Mouse (Mus musculus): ENCODE measurements around the gene 1600014C23Rik. TPM values are rescaled to one million over a fixed set of nuclear protein-coding genes. Genes with fewer than 3 reads are reported as not detected.

Gene 1600014C23Rik
- polyA plus RNA-seq, 1 experiment from 2014 or later, result not detected

GRCm38 (mm10) chr17:45749100-45749499, 15.5 kb upstream of the 1600014C23Rik start:
- Histone ChIP-seq H3K9me3 (no peaks in the 10 kb centered on the region), H3K27me3 (replicated peaks) (no peaks in the 10 kb centered on the region), H3K4me1 (peaks cover 3% of the 10 kb centered on the region; the same call in 1 of the 2 replicates), H3K36me3 (no peaks in the 10 kb centered on the region), H3K4me2 (replicated peaks) (no peak overlapping the region), H3K4me3 (no peak overlapping the region), H3K27ac (no peak overlapping the region), H3K9ac (no peak overlapping the region)
- no peak for ATAC-seq (ENCODE audit: low FRiP score, low read depth)
- 72% methylated on average over 6 of the region's 6 CpGs for WGBS

GRCm38 (mm10) chr17:45747858-45748785, 14.5 kb upstream of the 1600014C23Rik start:
- Histone ChIP-seq H3K36me3 (no peaks in the 10 kb centered on the region), H3K4me1 (peaks cover 3% of the 10 kb centered on the region; the same call in 1 of the 2 replicates), H3K4me2 (replicated peaks) (no peak overlapping the region), H3K27me3 (replicated peaks) (no peaks in the 10 kb centered on the region), H3K27ac (no peak overlapping the region), H3K9ac (no peak overlapping the region), H3K4me3 (no peak overlapping the region), H3K9me3 (no peaks in the 10 kb centered on the region)
- WGBS, result 76% methylated on average over 16 of the region's 16 CpGs
- no peak for ATAC-seq (ENCODE audit: low FRiP score, low read depth)

- Histone ChIP-seq H3K27me3 (replicated peaks) (no peaks in the 10 kb centered on the region), H3K27ac (no peak overlapping the region), H3K9me3 (no peaks in the 10 kb centered on the region), H3K4me1 (peaks cover 3% of the 10 kb centered on the region; the same call in 1 of the 2 replicates), H3K4me2 (replicated peaks) (no peak overlapping the region), H3K4me3 (no peak overlapping the region), H3K9ac (no peak overlapping the region), H3K36me3 (no peaks in the 10 kb centered on the region)
- 93% methylated on average over 4 of the region's 4 CpGs for WGBS
- ATAC-seq (ENCODE audit: low FRiP score, low read depth), result no peak
These were observed 13.6 kb upstream of the 1600014C23Rik start for GRCm38 (mm10) chr17:45747293-45747692.

GRCm38 (mm10) chr17:45746755-45747154, 13.1 kb upstream of the 1600014C23Rik start:
- no peak overlapping the region for H3K9ac ChIP-seq
- H3K4me2 ChIP-seq (replicated peaks), result no peak overlapping the region
- H3K27me3 ChIP-seq (replicated peaks), result no peaks in the 10 kb centered on the region
- ATAC-seq (ENCODE audit: low FRiP score, low read depth), result no peak
- WGBS, result 73% methylated on average over 12 of the region's 12 CpGs
- no peaks in the 10 kb centered on the region for H3K9me3 ChIP-seq
- no peak overlapping the region for H3K4me3 ChIP-seq
- peaks cover 3% of the 10 kb centered on the region; the same call in 1 of the 2 replicates for H3K4me1 ChIP-seq
- no peak overlapping the region for H3K27ac ChIP-seq
- H3K36me3 ChIP-seq, result no peaks in the 10 kb centered on the region

GRCm38 (mm10) chr17:45745629-45746028, 12.0 kb upstream of the 1600014C23Rik start:
- Histone ChIP-seq H3K36me3 (no peaks in the 10 kb centered on the region), H3K9me3 (no peaks in the 10 kb centered on the region), H3K9ac (no peak overlapping the region), H3K4me3 (no peak overlapping the region), H3K27ac (no peak overlapping the region), H3K4me1 (peaks cover 3% of the 10 kb centered on the region; the same call in 1 of the 2 replicates), H3K27me3 (replicated peaks) (no peaks in the 10 kb centered on the region), H3K4me2 (replicated peaks) (no peak overlapping the region)
- no peak for ATAC-seq (ENCODE audit: low FRiP score, low read depth)
- WGBS, result 95% methylated on average over 2 of the region's 2 CpGs

- no peak overlapping the region for H3K27ac ChIP-seq
- H3K9ac ChIP-seq, result no peak overlapping the region
- H3K36me3 ChIP-seq, result no peaks in the 10 kb centered on the region
- no peak for ATAC-seq (ENCODE audit: low FRiP score, low read depth)
- H3K27me3 ChIP-seq (replicated peaks), result no peaks in the 10 kb centered on the region
- H3K4me2 ChIP-seq (replicated peaks), result no peak overlapping the region
- no peaks in the 10 kb centered on the region for H3K4me1 ChIP-seq
- H3K4me3 ChIP-seq, result no peak overlapping the region
- no peaks in the 10 kb centered on the region for H3K9me3 ChIP-seq
- WGBS, result 67% methylated on average over 13 of the region's 13 CpGs
These were observed 8.9 kb upstream of the 1600014C23Rik start for GRCm38 (mm10) chr17:45742371-45743147.

- H3K4me1 ChIP-seq, result peaks cover 34% of the 10 kb centered on the region
- peak overlapping the region; percentile 72 for H3K9ac ChIP-seq
- H3K27me3 ChIP-seq (replicated peaks), result peaks cover 10% of the 10 kb centered on the region
- H3K4me2 ChIP-seq (replicated peaks), result peak overlapping the region; percentile 70
- H3K36me3 ChIP-seq, result no peaks in the 10 kb centered on the region
- no peaks in the 10 kb centered on the region for H3K9me3 ChIP-seq
- peak; percentile 7; the same call in 1 of the 2 replicates for ATAC-seq (ENCODE audit: low FRiP score, low read depth)
- WGBS, result 10% methylated on average over 10 of the region's 10 CpGs
- peak overlapping the region; percentile 37 for H3K4me3 ChIP-seq
- H3K27ac ChIP-seq, result peak overlapping the region; percentile 63; the same call in 1 of the 2 replicates
These were observed 3.5 kb upstream of the 1600014C23Rik start for GRCm38 (mm10) chr17:45737078-45737601.

GRCm38 (mm10) chr17:45736311-45737077, 2.9 kb upstream of the 1600014C23Rik start:
- Histone ChIP-seq H3K36me3 (no peaks in the 10 kb centered on the region), H3K4me1 (peaks cover 34% of the 10 kb centered on the region)
- WGBS, result under 1% methylated on average over 53 of the region's 72 CpGs

GRCm38 (mm10) chr17:45735382-45736310, 2.0 kb upstream of the 1600014C23Rik start:
- WGBS, result 7% methylated on average over 10 of the region's 10 CpGs
- Histone ChIP-seq H3K27ac (peak overlapping the region; percentile 63), H3K4me2 (replicated peaks) (peak overlapping the region; percentile 70), H3K9me3 (no peaks in the 10 kb centered on the region), H3K4me1 (peaks cover 34% of the 10 kb centered on the region), H3K27me3 (replicated peaks) (peaks cover 11% of the 10 kb centered on the region), H3K4me3 (peak overlapping the region; percentile 37; the same call in 1 of the 2 replicates), H3K9ac (peak overlapping the region; percentile 72), H3K36me3 (no peaks in the 10 kb centered on the region)
- ATAC-seq (ENCODE audit: low FRiP score, low read depth), result peak; percentile 27; the same call in 1 of the 2 replicates

More at GRCm38 (mm10) chr17:45736311-45737077, 2.9 kb upstream of the 1600014C23Rik start:
- Histone ChIP-seq H3K27ac (peak overlapping the region; percentile 63), H3K27me3 (replicated peaks) (peaks cover 11% of the 10 kb centered on the region), H3K9me3 (no peaks in the 10 kb centered on the region), H3K4me2 (replicated peaks) (peak overlapping the region; percentile 70), H3K9ac (peak overlapping the region; percentile 72), H3K4me3 (peak overlapping the region; percentile 37)
- peak; percentile 61 for ATAC-seq (ENCODE audit: low FRiP score, low read depth)

GRCm38 (mm10) chr17:45734881-45735280, 1.2 kb upstream of the 1600014C23Rik start:
- H3K27me3 ChIP-seq (replicated peaks), result peaks cover 11% of the 10 kb centered on the region
- H3K27ac ChIP-seq, result no peak overlapping the region
- no peak overlapping the region for H3K9ac ChIP-seq
- no peaks in the 10 kb centered on the region for H3K9me3 ChIP-seq
- peak overlapping the region; percentile 78 for H3K4me2 ChIP-seq (replicated peaks)
- no peak overlapping the region for H3K4me3 ChIP-seq
- WGBS, result 73% methylated on average over 4 of the region's 4 CpGs
- ATAC-seq (ENCODE audit: low FRiP score, low read depth), result no peak
- no peaks in the 10 kb centered on the region for H3K36me3 ChIP-seq
- H3K4me1 ChIP-seq, result peaks cover 34% of the 10 kb centered on the region
